Mouse (Mus musculus) heart, postnatal 0 days (tissue): ENCODE measurements around the gene Coa6.

Experiments
- CTCF ChIP-seq: IDR thresholded peaks from 2 replicates; pipeline ENCODE4 v1.5.1; 2016; ENCODE audit warnings: antibody characterized with exemption, control low read depth, low read depth
- EP300 ChIP-seq: IDR thresholded peaks from 2 replicates; pipeline ENCODE4 v1.6.1; 2016; ENCODE audit warnings: antibody characterized with exemption, low read depth

- TF ChIP-seq CTCF (no peak), EP300 (no peak)
Measured at GRCm38 (mm10) chr8:126380141-126380540, 42.2 kb upstream of the Coa6 start.
